Mouse (Mus musculus) testis, adult 2 months (tissue): ENCODE measurements at regions not wholly inside any gene's neighbourhood (a gene's known extent, or its start where the extent isn't known, plus 50 kb on each side); places are given as distances from the start of the nearest gene placed in this dataset.

Source experiments
- CTCF ChIP-seq: fragments of 200-500 bp; IDR thresholded peaks from 2 replicates; pipeline ENCODE4 v1.5.1; 2012; ENCODE audit warnings: low read depth, mild to moderate bottlenecking, inconsistent platforms, low read length, moderate library complexity; ENCODE audit not compliant: control insufficient read depth, insufficient read depth, insufficient replicate concordance
- POLR2A ChIP-seq: fragments of 200-500 bp; IDR thresholded peaks from 2 replicates; pipeline ENCODE4 v1.6.1; 2012; ENCODE audit warnings: low read depth, mild to moderate bottlenecking, inconsistent platforms, low read length, moderate library complexity; ENCODE audit not compliant: control insufficient read depth

DNA sequence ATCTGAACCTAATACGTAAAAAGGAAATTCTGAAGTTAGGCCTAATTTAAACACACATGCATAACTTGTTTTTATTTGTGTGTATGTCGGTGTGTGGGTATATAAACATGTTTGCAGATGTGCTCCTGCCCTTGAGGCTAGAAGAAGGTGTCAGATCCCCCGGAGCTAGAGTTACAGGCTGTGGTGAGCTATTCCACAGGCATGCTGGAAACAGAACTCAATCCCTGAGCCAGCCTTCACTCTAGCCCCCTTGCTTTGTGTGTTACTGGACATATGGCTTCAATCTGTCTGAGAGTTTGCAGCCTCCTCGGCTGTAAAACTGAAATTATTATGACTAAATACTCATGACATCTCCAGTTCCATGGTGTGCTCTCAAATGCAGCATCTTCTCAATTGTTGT lies 89.3 kb upstream of the Tspan5 start:
- TF ChIP-seq CTCF (no peak), POLR2A (no peak)
